ENCODE assay signal across 13 mouse cellular contexts in genomic region chr7:125250970-125251585, GRCm38 (mm10).
A peak's percentile ranks its signal among the peaks of the same experiment; 100 is the strongest.
DNase-seq lines count a peak whose midpoint lies in the region; ATAC-seq lines count a peak whose summit lies in the region.
"Had no signal": no experiment of that assay in that cellular context is flagged by ENCODE, and none has a peak within 500 bp of the region (broad histone marks: within the 10 kb centered on the region; RNA-seq: fewer than 3 reads in every experiment).

No protein-coding gene starts in this region.

- H3K9me3 ChIP-seq in midbrain, embryonic 14.5 days (ENCODE audit: control insufficient read depth, low read length), result no peaks in the 10 kb centered on the region
- H3K9me3 ChIP-seq: midbrain, embryonic 10.5 days; neural tube, embryonic 12.5 days had no signal

- DNase-seq in cerebellum, postnatal 36 days, result peak; percentile 9 to 10
- peak; percentile 12 for DNase-seq in kidney, postnatal 10 days
- DNase-seq in kidney, postnatal 25 days, result no peak
- peak; percentile 24 for DNase-seq in right cerebral cortex, postnatal 10 days (ENCODE audit: low spot score in 2 of 2)
- DNase-seq in right cerebral cortex, postnatal 36 days (ENCODE audit: low spot score in 2 of 2), result no peak
- DNase-seq in spleen, postnatal 36 days (ENCODE audit: low spot score in 2 of 2), result no peak
- DNase-seq in midbrain, embryonic 14.5 days, result no peak
- DNase-seq: thymus, postnatal 25 days had no signal

- no peaks in the 10 kb centered on the region for H3K4me1 ChIP-seq in midbrain, embryonic 14.5 days (ENCODE audit: control insufficient read depth, insufficient read depth, low read length)
- H3K4me1 ChIP-seq: neural tube, embryonic 12.5 days had no signal

- H3K4me2 ChIP-seq in midbrain, embryonic 14.5 days (ENCODE audit: low read length), result no peak overlapping the region
- H3K4me2 ChIP-seq: neural tube, embryonic 12.5 days had no signal

- H3K27me3 ChIP-seq in midbrain, embryonic 14.5 days (ENCODE audit: control insufficient read depth, insufficient read depth, low read length), result no peaks in the 10 kb centered on the region
- H3K27me3 ChIP-seq: neural tube, embryonic 12.5 days had no signal

- H3K4me3 ChIP-seq in midbrain, embryonic 14.5 days (replicated peaks; ENCODE audit: low read depth, low read length), result no peak overlapping the region
- H3K4me3 ChIP-seq: midbrain, embryonic 10.5 days; neural tube, embryonic 12.5 days had no signal

- H3K9ac ChIP-seq in midbrain, embryonic 14.5 days (replicated peaks; ENCODE audit: low read length), result no peak overlapping the region
- H3K9ac ChIP-seq: neural tube, embryonic 12.5 days had no signal

- H3K27ac ChIP-seq in midbrain, embryonic 14.5 days (replicated peaks; ENCODE audit: low read depth, low read length), result no peak overlapping the region
- H3K27ac ChIP-seq: kidney, postnatal 0 days; midbrain, embryonic 10.5 days; neural tube, embryonic 12.5 days had no signal

- no peak for ATAC-seq in cerebellum, adult (ENCODE audit: insufficient number of reproducible peaks, low FRiP score, low TSS enrichment)
- no peak for ATAC-seq in midbrain, embryonic 14.5 days (ENCODE audit: low FRiP score, low TSS enrichment)
- ATAC-seq: activated CD4-positive, CD25-positive, alpha-beta regulatory T cell, adult 4 months had no signal

- WGBS in midbrain, embryonic 14.5 days, result 85% methylated on average over 6 of the region's 6 CpGs

- H3K36me3 ChIP-seq in midbrain, embryonic 14.5 days (ENCODE audit: control insufficient read depth, insufficient read depth, low read length), result no peaks in the 10 kb centered on the region
- H3K36me3 ChIP-seq: midbrain, embryonic 10.5 days; neural tube, embryonic 12.5 days had no signal

Comparison
In these comparisons a context has a peak if more than half of its experiments do, and no peak if none do; other contexts are left out.
1. DNase-seq: peak in cerebellum, postnatal 36 days (2 of 2), kidney, postnatal 10 days (single experiment) and right cerebral cortex, postnatal 10 days (2 of 2); none in kidney, postnatal 25 days (0 of 2), right cerebral cortex, postnatal 36 days (0 of 2), spleen, postnatal 36 days (0 of 2) and midbrain, embryonic 14.5 days (single experiment).